Mouse (Mus musculus): Measurements from ENCODE around the gene Anks1.

Gene Anks1

DNA sequence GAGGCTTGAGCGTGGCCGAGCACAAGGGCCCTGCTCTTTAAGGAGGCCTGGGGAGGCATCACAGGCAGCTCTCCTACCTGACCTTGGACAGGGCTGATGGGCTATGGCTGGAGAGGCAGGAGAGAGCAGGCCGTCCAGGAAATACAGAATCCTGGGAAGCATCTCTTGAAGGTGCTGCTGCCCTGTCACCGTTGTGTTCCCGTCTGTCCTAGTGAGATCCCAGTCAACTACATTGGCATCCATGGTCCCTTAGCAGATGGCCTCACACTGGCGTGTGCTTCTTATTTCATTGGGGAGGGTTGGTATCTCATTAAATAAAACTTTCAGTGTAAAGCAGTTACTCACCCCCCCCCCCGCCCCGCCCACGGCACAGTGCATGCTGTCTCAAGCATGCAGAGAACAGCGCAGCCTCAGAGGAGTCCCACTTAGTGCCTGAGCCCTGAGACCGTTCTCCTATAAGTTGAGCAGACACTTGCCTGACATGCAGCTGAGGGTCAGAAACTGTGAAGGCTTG, 57.5 kb downstream of the Anks1 start:
- DNase-seq: no peak

DNA sequence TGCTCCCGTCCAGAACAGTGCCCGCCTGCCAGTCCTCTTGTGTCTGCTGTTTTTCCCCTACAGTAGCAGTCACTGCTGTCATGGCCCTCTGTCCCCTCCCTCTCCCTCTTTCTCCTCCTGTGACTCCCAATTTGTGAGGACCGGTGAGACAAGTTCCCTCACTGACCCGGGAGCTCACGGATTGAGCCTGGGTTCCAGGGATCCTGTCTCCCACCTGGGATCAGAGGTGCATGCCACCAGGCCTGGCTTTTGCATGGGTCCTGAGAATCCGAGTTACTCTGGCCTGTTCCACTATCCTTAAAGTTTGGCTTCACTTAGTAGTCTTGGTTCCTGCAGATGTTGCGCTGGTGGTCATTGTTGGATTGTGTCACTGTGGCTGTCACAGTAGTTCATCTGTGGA, 58.4 kb downstream of the Anks1 start:
- no peak for DNase-seq

DNA sequence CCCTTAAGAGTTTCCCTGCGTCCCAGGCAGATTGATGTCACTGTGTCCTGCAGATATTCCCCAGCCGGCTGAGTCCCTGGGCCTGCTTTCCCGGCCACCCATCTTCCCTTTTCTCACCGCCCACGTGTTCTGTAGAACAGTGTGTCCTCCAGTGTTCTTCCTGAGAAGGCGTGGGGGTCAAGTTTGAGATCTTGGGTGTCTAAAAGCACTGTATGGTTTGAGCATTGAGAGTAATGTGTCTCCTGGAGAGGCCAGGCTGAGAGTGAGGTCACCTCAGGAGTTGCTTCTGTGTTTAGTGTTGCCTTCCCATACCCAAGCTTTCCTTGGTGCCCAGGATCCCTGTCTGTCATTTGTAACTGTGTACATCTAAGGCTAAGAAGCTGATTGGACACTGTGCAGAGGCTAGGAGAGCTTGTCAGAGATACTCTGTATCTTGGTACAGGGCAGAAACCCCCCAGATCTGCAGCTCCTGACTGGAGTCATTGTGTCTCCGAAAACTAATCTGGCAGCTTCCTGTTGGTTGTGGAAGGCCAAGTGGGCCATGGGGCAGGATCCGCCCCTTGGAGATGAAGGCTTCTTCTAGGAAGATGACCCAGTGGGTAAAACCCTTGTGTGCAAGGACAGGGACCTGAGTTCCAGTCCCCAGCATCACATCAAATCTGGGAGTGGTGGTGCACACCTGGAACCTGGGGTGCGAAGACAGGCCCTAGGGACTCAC, 59.1 kb downstream of the Anks1 start:
- peak in 1 of 2 experiments; percentile 37 for DNase-seq

- DNase-seq: no peak
Observed at GRCm38 (mm10) chr17:27968903-27969302, 59.8 kb downstream of the Anks1 start.

DNA sequence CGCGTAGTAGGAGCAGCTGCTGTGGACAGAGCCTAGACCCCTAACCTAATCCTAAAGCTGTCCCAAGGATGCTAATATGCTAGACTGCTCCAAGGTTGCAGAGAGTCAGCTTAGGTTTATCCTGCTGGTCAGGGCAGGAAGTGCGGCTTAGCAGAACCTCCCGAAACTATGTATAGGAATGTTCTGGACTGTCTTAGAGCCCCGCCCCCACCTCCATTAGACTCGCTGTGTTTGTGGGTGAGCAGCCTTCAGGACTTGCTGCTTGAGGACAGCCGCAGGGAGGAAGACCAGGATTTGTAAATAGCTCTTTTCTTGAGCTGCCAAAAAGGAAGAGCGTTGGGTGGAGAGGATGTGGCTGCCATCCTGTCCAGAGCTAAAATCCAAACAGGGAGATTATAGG, 60.3 kb downstream of the Anks1 start:
- peak; percentile 69 to 70 for DNase-seq

- DNase-seq: no peak
Observed at GRCm38 (mm10) chr17:27969896-27970295, 60.8 kb downstream of the Anks1 start.

DNA sequence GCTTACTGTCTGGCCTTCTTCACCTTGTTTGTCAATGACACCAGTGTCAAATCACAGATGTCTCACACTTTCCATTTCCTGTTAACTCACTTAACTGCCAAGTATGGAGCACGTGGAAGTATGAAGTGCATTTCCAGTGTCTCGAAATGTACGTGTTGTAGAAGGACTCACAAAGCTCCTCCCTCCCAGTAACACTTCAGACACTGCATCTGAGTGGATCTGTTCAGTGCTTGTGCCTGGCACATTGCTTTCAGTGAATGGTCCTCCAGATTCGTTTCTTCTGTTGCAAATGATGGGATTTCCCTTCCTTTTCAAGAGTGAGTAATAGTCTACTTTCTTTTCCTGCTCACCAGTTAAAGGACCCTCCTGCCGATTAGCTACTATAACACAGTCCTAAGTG, 61.2 kb downstream of the Anks1 start:
- DNase-seq: no peak

DNA sequence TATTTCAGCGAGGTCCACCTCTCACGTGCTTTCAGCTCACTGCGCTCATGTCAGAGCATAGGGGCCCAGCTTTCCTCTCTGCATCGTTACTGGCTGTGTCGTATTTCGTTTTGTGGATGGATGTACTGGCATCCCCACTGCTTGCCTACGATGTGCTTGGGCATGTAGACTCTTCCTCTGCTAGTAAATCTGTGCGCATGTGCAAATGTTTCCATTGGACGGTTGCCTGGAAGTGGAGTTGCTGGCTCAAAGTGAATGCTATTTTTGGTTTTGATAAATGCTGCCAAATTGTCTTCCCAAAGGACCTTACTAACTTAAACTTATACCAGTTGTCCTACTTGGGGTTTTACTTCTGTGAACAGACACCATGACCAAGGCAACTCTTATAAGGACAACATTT, 62.4 kb downstream of the Anks1 start:
- peak; percentile 80 to 84 for DNase-seq

GRCm38 (mm10) chr17:27973337-27973736, 64.2 kb downstream of the Anks1 start:
- DNase-seq: no peak

- DNase-seq: no peak
Observed at GRCm38 (mm10) chr17:27976266-27976665, 67.2 kb downstream of the Anks1 start.

DNA sequence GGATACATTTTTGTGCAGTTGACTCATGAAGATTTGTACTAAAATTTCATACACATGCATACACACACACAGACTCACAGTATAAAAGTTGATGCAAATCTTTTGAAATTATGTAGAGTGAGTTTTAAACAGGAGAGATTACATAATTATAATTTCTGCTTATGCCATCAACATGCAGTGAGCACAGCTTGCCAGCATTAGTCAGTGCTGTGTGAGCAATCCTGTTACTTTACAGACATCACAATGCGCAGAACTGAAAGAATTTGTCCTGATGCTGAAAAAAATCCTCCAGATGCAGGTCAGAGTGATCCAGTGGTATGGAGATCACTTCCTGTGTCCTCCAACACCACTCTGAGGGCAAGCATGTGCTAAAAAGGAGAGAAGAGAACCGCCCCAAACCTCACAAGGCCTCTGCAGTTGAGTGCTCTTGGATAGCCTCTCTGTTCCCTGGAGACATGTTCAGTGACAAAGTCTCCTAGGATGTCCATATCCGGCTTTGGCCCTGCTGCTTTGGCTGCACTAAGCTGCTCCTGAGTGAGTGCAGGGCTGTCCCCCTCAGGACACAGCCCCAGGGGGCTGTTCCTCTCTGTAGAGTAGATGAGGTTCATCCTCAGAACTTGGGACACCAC, 68.0 kb downstream of the Anks1 start:
- no peak for DNase-seq

DNA sequence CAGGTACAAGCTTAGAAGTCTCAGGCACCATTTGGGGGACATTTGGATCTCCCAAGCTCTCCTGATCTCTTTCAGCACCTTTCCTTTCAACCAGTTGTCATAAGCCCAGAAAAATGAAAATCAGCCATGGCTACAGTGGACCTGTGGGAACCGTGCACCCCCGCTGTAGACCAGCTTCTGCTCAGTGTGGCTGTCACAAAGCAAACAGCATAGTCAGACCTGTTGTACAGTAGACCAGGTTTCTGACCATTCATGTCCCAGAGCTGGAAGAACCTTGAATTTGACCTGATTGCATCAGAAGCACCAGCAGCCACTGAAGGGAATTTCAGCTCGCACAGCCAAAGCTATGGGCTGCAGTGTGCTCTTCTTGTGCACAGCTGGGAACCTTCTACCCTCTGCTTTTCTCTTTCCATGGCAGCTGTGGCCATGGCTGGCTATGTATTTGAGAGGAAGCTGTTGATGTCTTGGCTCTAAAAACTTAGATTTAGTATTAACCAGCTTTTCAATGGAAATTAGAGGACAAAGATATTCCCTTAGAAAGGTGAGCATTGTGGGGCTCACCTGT, 71.4 kb downstream of the Anks1 start:
- DNase-seq: no peak

DNA sequence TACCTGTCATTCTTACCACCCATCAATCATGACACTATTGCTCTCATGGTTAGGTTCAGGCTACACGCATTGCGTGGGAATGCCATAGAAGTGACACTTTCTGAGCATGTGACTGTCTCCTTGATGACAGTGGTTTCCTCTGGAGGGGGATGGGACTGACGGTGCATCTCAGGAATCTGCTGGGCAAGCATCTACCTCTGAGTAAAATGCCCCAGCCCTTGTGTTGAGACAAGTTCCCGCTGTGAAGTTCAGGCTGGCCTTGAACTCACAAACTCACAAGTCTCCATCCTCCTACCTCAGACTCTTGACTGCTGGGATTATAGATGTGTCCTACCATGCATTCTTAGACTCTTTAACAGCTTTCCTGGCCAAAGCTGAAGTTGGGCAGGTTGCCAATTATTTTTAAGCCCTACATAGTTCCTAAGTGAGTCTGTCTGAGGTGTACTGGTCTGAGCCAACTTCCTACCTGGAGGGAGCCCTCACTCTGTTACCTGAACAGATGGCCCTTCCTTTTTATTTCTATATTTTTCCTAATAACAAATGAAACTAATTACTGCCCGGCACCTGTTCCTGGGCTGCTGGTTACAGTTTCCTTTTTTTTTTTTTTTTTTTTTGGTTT, 72.5 kb downstream of the Anks1 start:
- DNase-seq: peak in 1 of 2 experiments; percentile 16

- peak; percentile 37 to 50 for DNase-seq
Observed at GRCm38 (mm10) chr17:27982070-27982457, 73.0 kb downstream of the Anks1 start.

GRCm38 (mm10) chr17:27982712-27983266, 73.7 kb downstream of the Anks1 start:
- DNase-seq: no peak

DNA sequence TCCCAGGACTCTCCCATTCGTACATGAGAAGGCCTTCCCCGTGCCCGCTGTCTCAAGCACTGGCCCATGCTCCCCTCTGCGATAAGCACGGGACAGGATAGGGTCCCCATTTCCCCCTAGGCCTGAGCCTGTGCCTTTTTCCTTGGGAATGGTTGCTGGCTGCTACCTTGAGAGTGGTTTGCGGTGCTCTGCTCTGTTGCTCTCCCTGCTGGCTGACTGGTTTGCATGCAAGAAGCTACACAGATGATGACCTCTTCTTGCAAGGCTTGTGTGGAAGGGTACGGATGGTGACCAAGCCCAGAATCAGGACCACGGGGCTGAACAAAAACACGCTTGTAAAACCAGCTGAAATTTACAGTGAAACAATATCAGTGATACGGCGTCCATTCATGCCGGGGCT, 75.3 kb downstream of the Anks1 start:
- DNase-seq: peak in 1 of 2 experiments; percentile 39

GRCm38 (mm10) chr17:27986106-27986505, 77.0 kb downstream of the Anks1 start:
- DNase-seq: no peak

DNA sequence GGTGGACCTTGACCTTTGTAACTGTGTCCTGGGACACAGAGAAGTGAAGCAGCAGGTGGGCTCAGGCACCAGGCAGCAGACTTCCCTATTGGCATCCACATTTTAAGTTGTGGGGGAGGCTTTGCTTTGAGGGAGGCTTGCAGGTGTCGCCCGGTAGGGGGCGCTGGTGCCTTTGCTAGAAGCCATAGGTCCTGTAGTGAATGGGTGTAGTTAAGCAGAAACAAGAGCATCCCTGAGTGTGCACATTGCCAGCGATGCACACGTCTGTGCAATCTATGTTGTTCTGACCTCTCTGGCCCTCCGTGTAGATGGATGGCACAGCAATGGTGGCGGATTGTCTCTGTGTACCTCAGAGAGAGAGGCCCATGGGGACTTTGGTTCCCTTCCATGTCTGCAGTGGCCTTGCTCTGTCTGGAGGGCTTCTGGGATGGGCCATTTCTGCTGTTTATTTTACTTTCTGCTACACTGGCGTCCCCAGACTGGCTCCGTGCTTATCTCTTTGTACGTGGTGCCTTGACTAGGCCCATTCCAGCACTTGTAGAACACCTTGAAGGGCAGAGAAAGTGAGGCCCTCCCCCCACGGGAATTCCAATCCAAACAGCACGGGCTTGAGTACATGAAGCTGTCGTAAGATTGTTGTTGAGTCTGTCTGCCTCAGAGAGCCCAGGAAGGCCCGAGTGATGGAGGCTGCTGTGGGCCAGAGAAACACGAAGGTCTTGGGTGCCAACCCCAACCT, 80.9 kb downstream of the Anks1 start:
- peak; percentile 80 to 94 for DNase-seq

GRCm38 (mm10) chr17:27994001-27994944, 85.2 kb downstream of the Anks1 start:
- DNase-seq: peak; percentile 49 to 71

GRCm38 (mm10) chr17:27996320-27996719, 87.2 kb downstream of the Anks1 start:
- no peak for DNase-seq

- no peak for DNase-seq
Observed at GRCm38 (mm10) chr17:27997212-27997611, 88.1 kb downstream of the Anks1 start.

Data from kidney, postnatal 36 days (tissue).